Mouse (Mus musculus) limb, embryonic 13.5 days (tissue): ENCODE data around the gene Adgrb2. TPM values are rescaled to one million over a fixed set of nuclear protein-coding genes. Genes with fewer than 3 reads are reported as not detected.

Experiments
- ATAC-seq: fragments of 200-750 bp; cut with Nextera tagmentation; 2 replicates; pipeline ENCODE4 v1.8.0; 2017; ENCODE audit warnings: low read depth, moderate number of reproducible peaks, moderate TSS enrichment; ENCODE audit not compliant: low FRiP score
- H3K27ac ChIP-seq: fragments of 300-500 bp; sonication (generic); 2 replicates; pipeline ENCODE4 v1.5.1; 2015; ENCODE audit warnings: inconsistent platforms, mild to moderate bottlenecking, moderate library complexity
- H3K27me3 ChIP-seq: fragments of 300-500 bp; sonication (generic); 2 replicates; pipeline ENCODE4 v1.6.1; 2015; ENCODE audit warnings: mild to moderate bottlenecking, inconsistent platforms
- H3K36me3 ChIP-seq: fragments of 300-500 bp; sonication (generic); 2 replicates; pipeline ENCODE4 v1.6.1; 2015; ENCODE audit warnings: inconsistent platforms, mild to moderate bottlenecking, moderate library complexity
- H3K4me1 ChIP-seq: fragments of 300-500 bp; sonication (generic); 2 replicates; pipeline ENCODE4 v1.6.1; 2015; ENCODE audit warnings: inconsistent platforms
- H3K4me2 ChIP-seq: fragments of 300-500 bp; sonication (generic); replicated peaks from 2 replicates; pipeline ENCODE4 v1.6.1; 2015; ENCODE audit warnings: inconsistent platforms, mild to moderate bottlenecking, moderate library complexity
- H3K4me3 ChIP-seq: fragments of 300-500 bp; sonication (generic); 2 replicates; pipeline ENCODE4 v1.5.1; 2015; ENCODE audit warnings: moderate library complexity, mild to moderate bottlenecking, inconsistent platforms
- H3K9ac ChIP-seq: fragments of 300-500 bp; sonication (generic); 2 replicates; pipeline ENCODE4 v1.6.1; 2015; ENCODE audit warnings: mild to moderate bottlenecking, inconsistent platforms
- H3K9me3 ChIP-seq: fragments of 300-500 bp; sonication (generic); 2 replicates; pipeline ENCODE4 v1.6.1; 2016; ENCODE audit warnings: inconsistent platforms
- WGBS: fragments of 180-500 bp; shearing (Covaris S2); methylation state at CpG from one replicate; pipeline ENCODE4 v1.1.7; 2015; 5-methylcytosine and 5-hydroxymethylcytosine counted together
- polyA plus RNA-seq: library from polyadenylated mRNA; unstranded; fragments of >200 nt; fragmentation: Nextera tagmentation; extraction: Ambion mirVana; gene quantifications from 2 replicates; pipeline ENCODE4 v1.2.1, GENCODE M21; 2015

Gene Adgrb2
- polyA plus RNA-seq, 1 experiment from 2014 or later = 4.0 TPM

- ATAC-seq = no peak
- Histone ChIP-seq H3K4me3 (no peak overlapping the region), H3K27me3 (no peaks in the 10 kb centered on the region), H3K9me3 (no peaks in the 10 kb centered on the region), H3K27ac (peak overlapping the region; percentile 97), H3K4me2 (no peak overlapping the region), H3K36me3 (no peaks in the 10 kb centered on the region), H3K9ac (0 out of 2 replicates have a peak overlapping the region, but pooled peaks have one; percentile 31), H3K4me1 (peaks cover 86% of the 10 kb centered on the region)
- 24% methylated on average over 9 of the region's 9 CpGs for WGBS
Measured at GRCm38 (mm10) chr4:130044211-130044610, 59.5 kb downstream of the Adgrb2 start.

GRCm38 (mm10) chr4:130045609-130046008 lies 60.9 kb downstream of the Adgrb2 start:
- ATAC-seq = no peak
- no peaks in the 10 kb centered on the region for H3K9me3 ChIP-seq
- H3K27me3 ChIP-seq = no peaks in the 10 kb centered on the region
- H3K4me1 ChIP-seq = peaks cover 88% of the 10 kb centered on the region
- H3K27ac ChIP-seq = peak overlapping the region; percentile 97
- H3K4me3 ChIP-seq = no peak overlapping the region
- H3K4me2 ChIP-seq = peak overlapping the region; percentile 41
- H3K9ac ChIP-seq = peak overlapping the region; percentile 43
- no peaks in the 10 kb centered on the region for H3K36me3 ChIP-seq
- 13% methylated on average over 14 of the region's 14 CpGs for WGBS

- Histone ChIP-seq H3K9ac (peak within 1 kb of the TSS; percentile 82), H3K36me3 (peaks cover 9% of the 10 kb centered on the region), H3K4me2 (peak within 1 kb of the TSS; percentile 88), H3K4me3 (peak within 1 kb of the TSS; percentile 49), H3K4me1 (peaks cover 74% of the 10 kb centered on the region), H3K27ac (peak within 1 kb of the TSS; percentile 97), H3K27me3 (no peaks in the 10 kb centered on the region), H3K9me3 (no peaks in the 10 kb centered on the region)
- WGBS = 1% methylated on average over 46 of the region's 46 CpGs
- ATAC-seq = peak; percentile 93
Measured at GRCm38 (mm10) chr4:130047331-130048202, 62.9 kb downstream of the Adgrb2 start, which contains the start of gene Col16a1. Col16a1 (plus strand) TSS chr4:130047840.

GRCm38 (mm10) chr4:130048203-130048479 lies 63.5 kb downstream of the Adgrb2 start:
- Histone ChIP-seq H3K4me3 (peak overlapping the region; percentile 49), H3K9me3 (no peaks in the 10 kb centered on the region), H3K4me2 (peak overlapping the region; percentile 88), H3K27ac (peak overlapping the region; percentile 97), H3K9ac (peak overlapping the region; percentile 82), H3K36me3 (peaks cover 14% of the 10 kb centered on the region), H3K4me1 (peaks cover 72% of the 10 kb centered on the region), H3K27me3 (no peaks in the 10 kb centered on the region)
- peak; percentile 8; the same call in 1 of the 2 replicates for ATAC-seq
- WGBS = 42% methylated on average over 4 of the region's 4 CpGs

GRCm38 (mm10) chr4:130050056-130050824 lies 65.6 kb downstream of the Adgrb2 start:
- H3K27me3 ChIP-seq = no peaks in the 10 kb centered on the region
- ATAC-seq = no peak
- peak overlapping the region; percentile 88 for H3K4me2 ChIP-seq
- peak overlapping the region; percentile 3; the same call in 1 of the 2 replicates for H3K4me3 ChIP-seq
- peaks cover 64% of the 10 kb centered on the region for H3K4me1 ChIP-seq
- 79% methylated on average over 8 of the region's 8 CpGs for WGBS
- H3K27ac ChIP-seq = peak overlapping the region; percentile 55; the same call in 1 of the 2 replicates
- no peaks in the 10 kb centered on the region for H3K9me3 ChIP-seq
- peak overlapping the region; percentile 82 for H3K9ac ChIP-seq
- H3K36me3 ChIP-seq = peaks cover 30% of the 10 kb centered on the region

GRCm38 (mm10) chr4:130052283-130052682 lies 67.6 kb downstream of the Adgrb2 start:
- H3K4me1 ChIP-seq = peaks cover 60% of the 10 kb centered on the region
- H3K4me3 ChIP-seq = no peak overlapping the region
- no peak overlapping the region for H3K27ac ChIP-seq
- 85% methylated on average over 3 of the region's 3 CpGs for WGBS
- H3K9me3 ChIP-seq = no peaks in the 10 kb centered on the region
- H3K36me3 ChIP-seq = peaks cover 37% of the 10 kb centered on the region
- ATAC-seq = no peak
- no peak overlapping the region for H3K9ac ChIP-seq
- H3K27me3 ChIP-seq = no peaks in the 10 kb centered on the region
- no peak overlapping the region for H3K4me2 ChIP-seq

- H3K4me2 ChIP-seq = no peak overlapping the region
- H3K4me3 ChIP-seq = no peak overlapping the region
- H3K9ac ChIP-seq = no peak overlapping the region
- peaks cover 57% of the 10 kb centered on the region for H3K4me1 ChIP-seq
- peaks cover 44% of the 10 kb centered on the region for H3K36me3 ChIP-seq
- no peaks in the 10 kb centered on the region for H3K9me3 ChIP-seq
- ATAC-seq = no peak
- peak overlapping the region; percentile 6; the same call in 1 of the 2 replicates for H3K27ac ChIP-seq
- no peaks in the 10 kb centered on the region for H3K27me3 ChIP-seq
- WGBS = 87% methylated on average over 9 of the region's 9 CpGs
Measured at GRCm38 (mm10) chr4:130053111-130053510, 68.4 kb downstream of the Adgrb2 start.

GRCm38 (mm10) chr4:130054727-130055126 lies 70.1 kb downstream of the Adgrb2 start:
- Histone ChIP-seq H3K4me3 (no peak overlapping the region), H3K27me3 (no peaks in the 10 kb centered on the region), H3K9me3 (no peaks in the 10 kb centered on the region), H3K4me2 (no peak overlapping the region), H3K27ac (peak overlapping the region; percentile 75; the same call in 1 of the 2 replicates), H3K36me3 (peaks cover 61% of the 10 kb centered on the region), H3K4me1 (peaks cover 41% of the 10 kb centered on the region), H3K9ac (no peak overlapping the region)
- 65% methylated on average over 1 of the region's 1 CpGs for WGBS
- no peak for ATAC-seq

- peaks cover 34% of the 10 kb centered on the region for H3K4me1 ChIP-seq
- no peaks in the 10 kb centered on the region for H3K9me3 ChIP-seq
- no peak overlapping the region for H3K4me2 ChIP-seq
- no peaks in the 10 kb centered on the region for H3K27me3 ChIP-seq
- WGBS = 76% methylated on average over 14 of the region's 14 CpGs
- no peak for ATAC-seq
- peak overlapping the region; percentile 75 for H3K27ac ChIP-seq
- H3K4me3 ChIP-seq = no peak overlapping the region
- H3K9ac ChIP-seq = no peak overlapping the region
- peaks cover 62% of the 10 kb centered on the region for H3K36me3 ChIP-seq
Measured at GRCm38 (mm10) chr4:130055160-130056010, 70.7 kb downstream of the Adgrb2 start.

- Histone ChIP-seq H3K9ac (no peak overlapping the region), H3K27ac (peak overlapping the region; percentile 75), H3K4me3 (no peak overlapping the region), H3K4me2 (no peak overlapping the region), H3K4me1 (peaks cover 28% of the 10 kb centered on the region), H3K27me3 (no peaks in the 10 kb centered on the region), H3K9me3 (no peaks in the 10 kb centered on the region), H3K36me3 (peaks cover 68% of the 10 kb centered on the region)
- 50% methylated on average over 3 of the region's 3 CpGs for WGBS
- ATAC-seq = peak; percentile 49
Measured at GRCm38 (mm10) chr4:130056011-130056322, 71.3 kb downstream of the Adgrb2 start.

- Histone ChIP-seq H3K27me3 (no peaks in the 10 kb centered on the region), H3K9me3 (no peaks in the 10 kb centered on the region), H3K36me3 (peaks cover 73% of the 10 kb centered on the region), H3K4me1 (peaks cover 27% of the 10 kb centered on the region), H3K9ac (no peak overlapping the region), H3K4me3 (no peak overlapping the region), H3K27ac (peak overlapping the region; percentile 75), H3K4me2 (no peak overlapping the region)
- no peak for ATAC-seq
- 59% methylated on average over 3 of the region's 3 CpGs for WGBS
Measured at GRCm38 (mm10) chr4:130056471-130056870, 71.8 kb downstream of the Adgrb2 start.
